Mouse (Mus musculus): ENCODE measurements around the gene Cacna1s.

The Cacna1s gene

GRCm38 (mm10) chr1:136118875-136119274 is 66.3 kb downstream of the Cacna1s start:
- peak; percentile 55 for DNase-seq (ENCODE audit: low spot score)

GRCm38 (mm10) chr1:136119571-136120262 is 67.2 kb downstream of the Cacna1s start:
- DNase-seq (ENCODE audit: low spot score), result no peak

GRCm38 (mm10) chr1:136120263-136120603 is 67.7 kb downstream of the Cacna1s start:
- DNase-seq (ENCODE audit: low spot score), result no peak

GRCm38 (mm10) chr1:136120785-136121184 is 68.2 kb downstream of the Cacna1s start:
- DNase-seq (ENCODE audit: low spot score), result no peak

- DNase-seq (ENCODE audit: low spot score), result no peak
Observed at GRCm38 (mm10) chr1:136122030-136122429, 69.5 kb downstream of the Cacna1s start.

- no peak for DNase-seq (ENCODE audit: low spot score)
Observed at GRCm38 (mm10) chr1:136126159-136126765, 73.7 kb downstream of the Cacna1s start.

GRCm38 (mm10) chr1:136126895-136127294 is 74.3 kb downstream of the Cacna1s start:
- DNase-seq (ENCODE audit: low spot score), result no peak

- DNase-seq (ENCODE audit: low spot score), result no peak
Observed at GRCm38 (mm10) chr1:136127856-136128255, 75.3 kb downstream of the Cacna1s start.

- DNase-seq (ENCODE audit: low spot score), result no peak
Observed at GRCm38 (mm10) chr1:136128416-136128815, 75.9 kb downstream of the Cacna1s start.

- no peak for DNase-seq (ENCODE audit: low spot score)
Observed at GRCm38 (mm10) chr1:136128944-136129589, 76.5 kb downstream of the Cacna1s start.

- no peak for DNase-seq (ENCODE audit: low spot score)
Observed at GRCm38 (mm10) chr1:136130107-136130506, 77.6 kb downstream of the Cacna1s start.

- peak; percentile 99 for DNase-seq (ENCODE audit: low spot score)
Observed at GRCm38 (mm10) chr1:136130951-136131558, 78.5 kb downstream of the Cacna1s start, which contains the start of gene Kif21b. Kif21b (plus strand) TSS chr1:136131389.

- DNase-seq (ENCODE audit: low spot score), result peak; percentile 73
Observed at GRCm38 (mm10) chr1:136131603-136132291, 79.2 kb downstream of the Cacna1s start.

- DNase-seq (ENCODE audit: low spot score), result no peak
Observed at GRCm38 (mm10) chr1:136132386-136133201, 80.0 kb downstream of the Cacna1s start.

GRCm38 (mm10) chr1:136133570-136134240 is 81.2 kb downstream of the Cacna1s start:
- DNase-seq (ENCODE audit: low spot score), result no peak

- no peak for DNase-seq (ENCODE audit: low spot score)
Observed at GRCm38 (mm10) chr1:136134547-136134946, 82.0 kb downstream of the Cacna1s start.

GRCm38 (mm10) chr1:136135046-136135445 is 82.5 kb downstream of the Cacna1s start:
- no peak for DNase-seq (ENCODE audit: low spot score)

- DNase-seq (ENCODE audit: low spot score), result no peak
Observed at GRCm38 (mm10) chr1:136135777-136136444, 83.4 kb downstream of the Cacna1s start.

- no peak for DNase-seq (ENCODE audit: low spot score)
Observed at GRCm38 (mm10) chr1:136136547-136136946, 84.0 kb downstream of the Cacna1s start.

GRCm38 (mm10) chr1:136137071-136137531 is 84.6 kb downstream of the Cacna1s start:
- DNase-seq (ENCODE audit: low spot score), result peak; percentile 56
